Mouse (Mus musculus): ENCODE results near the gene Olfr787. TPM values are rescaled to one million over a fixed set of nuclear protein-coding genes. Genes with fewer than 3 reads are reported as not detected.

Olfr787 gene
- polyA plus RNA-seq, 1 experiment from 2014 or later = not detected

Other genes starting within 250 kb of the Olfr787 start
- not detected in 2 replicates for gene Olfr774, start 225.7 kb upstream of the Olfr787 start, polyA plus RNA-seq (2015; fragmentation: Nextera tagmentation; extraction: Ambion mirVana)
- not detected in 2 replicates for gene Olfr775, start 213.4 kb upstream of the Olfr787 start, polyA plus RNA-seq (2015; fragmentation: Nextera tagmentation; extraction: Ambion mirVana)
- not detected in 2 replicates for gene Olfr776, start 202.7 kb upstream of the Olfr787 start, polyA plus RNA-seq (2015; fragmentation: Nextera tagmentation; extraction: Ambion mirVana)
- gene Olfr777, start 190.4 kb upstream of the Olfr787 start, polyA plus RNA-seq (2015; fragmentation: Nextera tagmentation; extraction: Ambion mirVana) = not detected in 2 replicates
- gene Olfr780, start 143.7 kb upstream of the Olfr787 start, polyA plus RNA-seq (2015; fragmentation: Nextera tagmentation; extraction: Ambion mirVana) = not detected in 2 replicates
- not detected in 2 replicates for gene Olfr781, start 133.0 kb upstream of the Olfr787 start, polyA plus RNA-seq (2015; fragmentation: Nextera tagmentation; extraction: Ambion mirVana)
- gene Olfr782, start 113.0 kb upstream of the Olfr787 start, polyA plus RNA-seq (2015; fragmentation: Nextera tagmentation; extraction: Ambion mirVana) = not detected in 2 replicates
- 0.16 TPM in 1 of 2 replicates, not detected in the other for gene Olfr784, start 77.8 kb upstream of the Olfr787 start, polyA plus RNA-seq (2015; fragmentation: Nextera tagmentation; extraction: Ambion mirVana)
- not detected in 2 replicates for gene Olfr785, start 56.4 kb upstream of the Olfr787 start, polyA plus RNA-seq (2015; fragmentation: Nextera tagmentation; extraction: Ambion mirVana)
- not detected in 2 replicates for gene Olfr786, start 34.6 kb upstream of the Olfr787 start, polyA plus RNA-seq (2015; fragmentation: Nextera tagmentation; extraction: Ambion mirVana)
- not detected in 2 replicates for gene Olfr788, start 9.1 kb downstream of the Olfr787 start, polyA plus RNA-seq (2015; fragmentation: Nextera tagmentation; extraction: Ambion mirVana)
- not detected in 2 replicates for gene Olfr789, start 22.9 kb downstream of the Olfr787 start, polyA plus RNA-seq (2015; fragmentation: Nextera tagmentation; extraction: Ambion mirVana)
- gene Olfr790, start 36.6 kb downstream of the Olfr787 start, polyA plus RNA-seq (2015; fragmentation: Nextera tagmentation; extraction: Ambion mirVana) = not detected in 2 replicates
- not detected in 2 replicates for gene Olfr791, start 59.9 kb downstream of the Olfr787 start, polyA plus RNA-seq (2015; fragmentation: Nextera tagmentation; extraction: Ambion mirVana)
- gene Olfr792, start 77.3 kb downstream of the Olfr787 start, polyA plus RNA-seq (2015; fragmentation: Nextera tagmentation; extraction: Ambion mirVana) = not detected in 2 replicates
- not detected in 2 replicates for gene Olfr794, start 105.8 kb downstream of the Olfr787 start, polyA plus RNA-seq (2015; fragmentation: Nextera tagmentation; extraction: Ambion mirVana)
- gene Olfr796, start 150.7 kb downstream of the Olfr787 start, polyA plus RNA-seq (2015; fragmentation: Nextera tagmentation; extraction: Ambion mirVana) = not detected in 2 replicates
- not detected in 2 replicates for gene Olfr798, start 166.1 kb downstream of the Olfr787 start, polyA plus RNA-seq (2015; fragmentation: Nextera tagmentation; extraction: Ambion mirVana)
- not detected in 2 replicates for gene Olfr799, start 175.6 kb downstream of the Olfr787 start, polyA plus RNA-seq (2015; fragmentation: Nextera tagmentation; extraction: Ambion mirVana)
- gene Olfr800, start 195.8 kb downstream of the Olfr787 start, polyA plus RNA-seq (2015; fragmentation: Nextera tagmentation; extraction: Ambion mirVana) = not detected in 2 replicates
- gene Olfr801, start 212.0 kb downstream of the Olfr787 start, polyA plus RNA-seq (2015; fragmentation: Nextera tagmentation; extraction: Ambion mirVana) = not detected in 2 replicates
- 0.05 TPM in 1 of 2 replicates, not detected in the other for gene Olfr802, start 226.3 kb downstream of the Olfr787 start, polyA plus RNA-seq (2015; fragmentation: Nextera tagmentation; extraction: Ambion mirVana)
- not detected in 2 replicates for gene Olfr803, start 232.4 kb downstream of the Olfr787 start, polyA plus RNA-seq (2015; fragmentation: Nextera tagmentation; extraction: Ambion mirVana)
- gene Olfr804, start 241.3 kb downstream of the Olfr787 start, polyA plus RNA-seq (2015; fragmentation: Nextera tagmentation; extraction: Ambion mirVana) = not detected in 2 replicates

Measured in midbrain, embryonic 16.5 days (tissue).